Mouse (Mus musculus) left cerebral cortex, adult 8-10 months (tissue): ENCODE results near the gene Tmeff1. TPM values are rescaled to one million over a fixed set of nuclear protein-coding genes. Genes with fewer than 3 reads are reported as not detected.
A peak's percentile ranks its signal among the peaks of the same experiment; 100 is the strongest.
"Not testable (repeated sequence)": the region's sequence is repeated elsewhere in the genome, so short reads cannot be mapped to it uniquely, and the experiment has no call there.

Experiments
- DNase-seq, 2 experiments: peaks; one replicate each; pipeline ENCODE4 v3.0.0; 2022; ENCODE audit warnings: low spot score in 2 of 2
- total RNA-seq, 4 experiments: library from RNA; stranded (reverse); gene quantifications; 2 replicates each; pipeline ENCODE4 v1.2.4; 2022

Gene Tmeff1
- total RNA-seq, 4 experiments from 2014 or later: 116 to 134 (median 123) TPM

DNA sequence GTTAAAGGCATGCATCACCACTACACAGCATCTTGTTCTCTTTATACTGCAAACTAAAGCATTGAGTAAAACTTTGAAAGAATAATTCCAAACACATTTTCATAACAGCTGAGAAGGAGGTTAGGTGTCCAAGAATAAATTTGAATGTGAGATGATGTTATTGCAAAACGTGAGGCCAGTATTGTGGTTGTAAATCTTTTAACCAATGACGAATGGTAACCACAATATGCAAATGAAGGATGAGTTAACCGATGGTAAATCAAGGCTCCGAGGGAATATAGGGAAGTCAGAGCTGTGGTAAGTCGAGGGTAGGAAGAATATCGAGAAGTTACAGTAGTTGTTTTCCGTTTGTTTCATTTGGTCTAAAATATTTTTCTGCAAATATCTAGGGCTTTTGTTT, 89.4 kb downstream of the Tmeff1 start:
- no peak for DNase-seq

- no peak for DNase-seq
These were observed 91.7 kb downstream of the Tmeff1 start for GRCm38 (mm10) chr4:48676570-48677185.

- DNase-seq: no peak
These were observed 92.3 kb downstream of the Tmeff1 start for GRCm38 (mm10) chr4:48677276-48677675.

GRCm38 (mm10) chr4:48677812-48678211, 92.8 kb downstream of the Tmeff1 start:
- no peak for DNase-seq

GRCm38 (mm10) chr4:48678793-48679192, 93.8 kb downstream of the Tmeff1 start:
- DNase-seq: no peak

GRCm38 (mm10) chr4:48679728-48680127, 94.8 kb downstream of the Tmeff1 start:
- not testable (repeated sequence) for DNase-seq

DNA sequence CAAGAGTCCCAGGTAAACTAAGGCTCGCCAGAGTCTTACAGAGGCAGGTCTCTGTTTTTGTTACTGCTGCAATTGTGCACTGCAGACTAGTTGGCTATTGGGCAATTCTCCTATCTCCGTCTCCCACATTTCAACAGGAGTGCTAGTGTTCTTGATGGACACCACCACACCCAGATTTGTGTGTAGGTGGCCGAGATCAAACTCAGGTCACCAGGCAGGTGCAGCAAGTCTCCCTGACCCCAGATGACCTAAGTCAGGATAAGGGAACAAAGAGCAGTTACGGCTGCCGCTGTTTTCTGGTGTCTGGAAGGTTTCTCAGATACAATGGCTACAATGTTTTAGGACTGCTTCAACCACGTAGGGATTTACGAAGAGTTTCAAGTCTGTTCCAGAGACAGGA, 95.2 kb downstream of the Tmeff1 start:
- DNase-seq: no peak

GRCm38 (mm10) chr4:48680648-48681343, 95.8 kb downstream of the Tmeff1 start:
- DNase-seq: no peak

DNA sequence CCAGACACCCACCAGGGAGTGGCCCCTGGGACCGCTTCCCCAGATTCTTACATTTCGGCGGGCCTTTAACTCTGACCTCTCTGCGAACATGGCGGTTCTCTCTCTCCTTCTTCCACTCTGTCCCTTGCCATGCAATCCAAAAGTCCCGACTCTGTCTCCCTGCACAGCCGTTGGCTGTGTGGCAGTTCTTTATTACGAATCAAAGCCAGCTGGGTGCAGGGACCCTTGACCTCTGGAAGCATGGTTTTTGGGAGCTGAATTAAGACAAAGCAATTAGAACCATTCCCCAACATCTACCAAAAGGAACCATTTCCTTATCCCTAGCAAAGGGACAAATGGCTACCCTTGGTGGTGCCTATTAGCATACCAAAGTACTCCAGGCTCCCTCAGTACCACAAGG, 98.2 kb downstream of the Tmeff1 start:
- DNase-seq: no peak

GRCm38 (mm10) chr4:48683633-48684209, 98.7 kb downstream of the Tmeff1 start:
- DNase-seq: not testable (repeated sequence)

DNA sequence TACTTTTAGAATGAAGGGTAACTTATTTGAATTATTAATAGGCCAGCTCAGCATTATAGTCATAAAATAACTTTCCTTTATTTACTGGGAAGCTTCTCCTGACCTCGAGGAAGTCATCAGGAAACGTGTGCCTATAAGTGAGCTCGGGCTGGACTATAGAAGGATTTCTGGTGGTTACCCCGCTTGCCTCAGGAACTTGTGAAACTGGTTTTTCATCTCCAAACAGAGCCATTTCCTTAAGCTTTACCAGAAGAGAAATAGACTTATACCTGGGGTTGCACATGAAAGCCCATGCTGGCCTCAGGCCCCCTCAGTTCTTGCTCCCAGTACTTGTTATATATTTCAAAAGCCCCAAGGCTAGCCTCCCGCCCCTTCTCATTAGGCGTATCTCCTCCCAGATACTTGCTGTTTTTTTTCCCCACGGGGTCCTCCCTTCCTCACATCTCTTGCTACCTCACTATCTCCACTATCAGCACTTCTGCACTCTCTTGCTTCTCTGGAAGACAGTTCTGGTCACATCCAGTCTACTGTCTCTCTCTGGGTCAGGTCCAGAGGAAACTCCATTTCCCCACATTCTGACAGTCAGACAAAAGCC, 99.7 kb downstream of the Tmeff1 start:
- DNase-seq: no peak

GRCm38 (mm10) chr4:48688148-48688547, 103.2 kb downstream of the Tmeff1 start:
- DNase-seq: no peak

GRCm38 (mm10) chr4:48690640-48691039, 105.7 kb downstream of the Tmeff1 start:
- peak; percentile 34 to 73 for DNase-seq

GRCm38 (mm10) chr4:48691793-48692437, 106.9 kb downstream of the Tmeff1 start:
- DNase-seq: no peak

DNA sequence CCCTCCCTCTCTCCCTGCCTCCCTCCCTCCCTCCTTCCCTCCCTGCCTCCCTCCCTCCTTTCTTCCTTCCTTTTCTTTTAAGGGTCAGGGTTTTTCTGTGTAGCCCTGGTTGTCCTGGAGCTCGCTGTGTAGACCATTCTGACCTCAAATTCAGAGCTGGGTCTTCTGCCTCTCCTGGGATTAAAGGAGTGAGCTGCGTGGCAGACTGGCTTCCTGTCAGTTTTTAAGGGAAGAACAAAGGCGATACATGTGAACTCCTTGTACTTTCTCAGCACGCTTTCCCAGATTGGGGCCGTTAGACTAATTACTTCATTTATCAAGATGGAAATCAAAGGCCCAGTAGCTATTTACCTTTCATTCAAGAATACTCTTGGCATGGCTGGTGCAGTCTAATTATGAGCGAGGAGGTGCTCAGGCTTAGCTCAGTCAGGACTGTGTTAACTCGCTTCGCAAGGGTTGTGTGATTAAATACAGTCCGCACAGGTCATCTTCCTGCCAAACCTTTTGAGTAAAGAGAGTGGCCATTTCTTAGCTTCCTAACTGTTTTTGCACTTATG, 107.8 kb downstream of the Tmeff1 start:
- no peak for DNase-seq

DNA sequence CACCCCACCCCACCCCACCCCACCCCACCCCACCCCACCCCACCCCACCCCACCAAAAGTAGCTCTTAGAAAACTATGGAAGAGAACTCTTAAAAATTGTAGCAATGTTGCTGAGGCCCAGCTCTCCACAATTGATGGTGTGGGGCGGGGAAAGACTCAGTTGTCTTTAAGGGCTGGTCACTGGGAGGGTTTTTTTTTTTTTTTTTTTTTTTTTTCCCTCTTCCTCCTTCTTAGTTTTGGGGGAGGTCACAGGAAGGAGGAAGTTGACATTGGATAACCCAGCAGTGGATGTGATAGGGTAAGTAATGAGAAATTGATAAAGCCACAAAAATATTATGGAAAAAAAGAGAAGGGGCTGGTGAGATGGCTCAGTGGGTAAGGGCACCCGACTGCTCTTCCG, 111.7 kb downstream of the Tmeff1 start:
- DNase-seq: no peak

- no peak for DNase-seq
These were observed 112.3 kb downstream of the Tmeff1 start for GRCm38 (mm10) chr4:48697302-48697701.
